Mouse (Mus musculus) liver, embryonic 14.5 days (tissue): Measurements from ENCODE around the gene Ldlr.

Experiments
- CTCF ChIP-seq: IDR thresholded peaks from 2 replicates; pipeline ENCODE4 v1.5.1; 2016; ENCODE audit warnings: antibody characterized with exemption, low read depth, control low read depth
- EP300 ChIP-seq: IDR thresholded peaks from 2 replicates; pipeline ENCODE4 v1.6.1; 2016; ENCODE audit warnings: antibody characterized with exemption, low read depth

- TF ChIP-seq CTCF (no peak), EP300 (no peak)
Observed at GRCm38 (mm10) chr9:21725224-21726121, 2.2 kb downstream of the Ldlr start.
